Mouse (Mus musculus): Measurements from ENCODE around the gene Nfyc. TPM values are rescaled to one million over a fixed set of nuclear protein-coding genes. Genes with fewer than 3 reads are reported as not detected.

Gene Nfyc
- total and polyA plus RNA-seq, 2 experiments from 2014 or later, result 69.4 to 144 TPM

- Histone ChIP-seq H3K9ac (replicated peaks; ENCODE audit: low read length) (no peak overlapping the region), H3K4me1 (ENCODE audit: insufficient read depth, low read length) (peaks cover 10% of the 10 kb centered on the region), H3K27ac (no peak overlapping the region), H3K36me3 (ENCODE audit: insufficient read depth, low read length) (no peaks in the 10 kb centered on the region), H3K4me2 (ENCODE audit: low read depth, low read length) (no peak overlapping the region), H3K9me3 (ENCODE audit: low read length) (no peaks in the 10 kb centered on the region), H3K4me3 (ENCODE audit: low read length) (no peak overlapping the region), H3K27me3 (ENCODE audit: insufficient read depth, low read length) (no peaks in the 10 kb centered on the region)
- TF ChIP-seq CTCF (IDR thresholded peaks at IDR 0.05; ENCODE audit: low read depth), result no peak
- DNase-seq (ENCODE audit: low spot score) (no peak), ATAC-seq (no peak)
- 77% methylated on average over 2 of the region's 2 CpGs for WGBS
These were observed 13.4 kb downstream of the Nfyc start for GRCm38 (mm10) chr4:120817951-120818350.

- H3K4me2 ChIP-seq (ENCODE audit: low read depth, low read length), result no peak overlapping the region
- ATAC-seq, result no peak
- H3K9ac ChIP-seq (replicated peaks; ENCODE audit: low read length), result no peak overlapping the region
- H3K27me3 ChIP-seq (ENCODE audit: insufficient read depth, low read length), result no peaks in the 10 kb centered on the region
- WGBS, result 28% methylated on average over 3 of the region's 3 CpGs
- H3K36me3 ChIP-seq (ENCODE audit: insufficient read depth, low read length), result no peaks in the 10 kb centered on the region
- H3K9me3 ChIP-seq (ENCODE audit: low read length), result no peaks in the 10 kb centered on the region
- H3K27ac ChIP-seq, result no peak overlapping the region
- H3K4me1 ChIP-seq (ENCODE audit: insufficient read depth, low read length), result peaks cover 12% of the 10 kb centered on the region
- H3K4me3 ChIP-seq (ENCODE audit: low read length), result no peak overlapping the region
- no peak for DNase-seq (ENCODE audit: low spot score)
- no peak for TF ChIP-seq CTCF (IDR thresholded peaks at IDR 0.05; ENCODE audit: low read depth)
These were observed 14.2 kb downstream of the Nfyc start for GRCm38 (mm10) chr4:120817002-120817774.

GRCm38 (mm10) chr4:120815622-120816334 is 15.6 kb downstream of the Nfyc start:
- no peaks in the 10 kb centered on the region for H3K9me3 ChIP-seq (ENCODE audit: low read length)
- peaks cover 12% of the 10 kb centered on the region for H3K4me1 ChIP-seq (ENCODE audit: insufficient read depth, low read length)
- peak overlapping the region; percentile 50 for H3K9ac ChIP-seq (replicated peaks; ENCODE audit: low read length)
- ATAC-seq (peak; percentile 99), DNase-seq (ENCODE audit: low spot score) (peak; percentile 95)
- H3K27me3 ChIP-seq (ENCODE audit: insufficient read depth, low read length), result no peaks in the 10 kb centered on the region
- no peak for TF ChIP-seq CTCF (IDR thresholded peaks at IDR 0.05; ENCODE audit: low read depth)
- no peaks in the 10 kb centered on the region for H3K36me3 ChIP-seq (ENCODE audit: insufficient read depth, low read length)
- H3K27ac ChIP-seq, result peak overlapping the region; percentile 69
- peak overlapping the region; percentile 58 for H3K4me3 ChIP-seq (ENCODE audit: low read length)
- WGBS, result 9% methylated on average over 10 of the region's 10 CpGs
- peak overlapping the region; percentile 75 for H3K4me2 ChIP-seq (ENCODE audit: low read depth, low read length)

- Histone ChIP-seq H3K4me3 (ENCODE audit: low read length) (peak overlapping the region; percentile 58), H3K27me3 (ENCODE audit: insufficient read depth, low read length) (no peaks in the 10 kb centered on the region), H3K4me2 (ENCODE audit: low read depth, low read length) (peak overlapping the region; percentile 75), H3K36me3 (ENCODE audit: insufficient read depth, low read length) (no peaks in the 10 kb centered on the region), H3K27ac (peak overlapping the region; percentile 69), H3K9me3 (ENCODE audit: low read length) (no peaks in the 10 kb centered on the region), H3K4me1 (ENCODE audit: insufficient read depth, low read length) (peaks cover 12% of the 10 kb centered on the region), H3K9ac (replicated peaks; ENCODE audit: low read length) (peak overlapping the region; percentile 50)
- DNase-seq (ENCODE audit: low spot score), result no peak
- TF ChIP-seq CTCF (IDR thresholded peaks at IDR 0.05; ENCODE audit: low read depth), result no peak
- ATAC-seq, result no peak; the same call in 1 of the 2 replicates
- WGBS, result 12% methylated on average over 4 of the region's 4 CpGs
These were observed 16.2 kb downstream of the Nfyc start for GRCm38 (mm10) chr4:120815163-120815562.

GRCm38 (mm10) chr4:120814171-120814570 is 17.2 kb downstream of the Nfyc start:
- H3K27ac ChIP-seq, result peak overlapping the region; percentile 69; the same call in 1 of the 2 replicates

GRCm38 (mm10) chr4:120813762-120814161 is 17.6 kb downstream of the Nfyc start:
- Histone ChIP-seq H3K9ac (replicated peaks; ENCODE audit: low read length) (peak overlapping the region; percentile 50), H3K27ac (peak overlapping the region; percentile 69; the same call in 1 of the 2 replicates), H3K9me3 (ENCODE audit: low read length) (no peaks in the 10 kb centered on the region), H3K4me3 (ENCODE audit: low read length) (peak overlapping the region; percentile 58), H3K4me2 (ENCODE audit: low read depth, low read length) (peak overlapping the region; percentile 75), H3K27me3 (ENCODE audit: insufficient read depth, low read length) (no peaks in the 10 kb centered on the region), H3K4me1 (ENCODE audit: insufficient read depth, low read length) (peaks cover 12% of the 10 kb centered on the region), H3K36me3 (ENCODE audit: insufficient read depth, low read length) (no peaks in the 10 kb centered on the region)
- no peak for TF ChIP-seq CTCF (IDR thresholded peaks at IDR 0.05; ENCODE audit: low read depth)
- ATAC-seq (no peak), DNase-seq (ENCODE audit: low spot score) (no peak)
- 24% methylated on average over 1 of the region's 1 CpGs for WGBS

More at GRCm38 (mm10) chr4:120814171-120814570, 17.2 kb downstream of the Nfyc start:
- peak overlapping the region; percentile 50 for H3K9ac ChIP-seq (replicated peaks; ENCODE audit: low read length)
- no peaks in the 10 kb centered on the region for H3K36me3 ChIP-seq (ENCODE audit: insufficient read depth, low read length)
- H3K27me3 ChIP-seq (ENCODE audit: insufficient read depth, low read length), result no peaks in the 10 kb centered on the region
- ATAC-seq, result no peak
- peak overlapping the region; percentile 58 for H3K4me3 ChIP-seq (ENCODE audit: low read length)
- TF ChIP-seq CTCF (IDR thresholded peaks at IDR 0.05; ENCODE audit: low read depth), result no peak
- peaks cover 12% of the 10 kb centered on the region for H3K4me1 ChIP-seq (ENCODE audit: insufficient read depth, low read length)
- peak overlapping the region; percentile 75 for H3K4me2 ChIP-seq (ENCODE audit: low read depth, low read length)
- H3K9me3 ChIP-seq (ENCODE audit: low read length), result no peaks in the 10 kb centered on the region
- DNase-seq (ENCODE audit: low spot score), result no peak
- 38% methylated on average over 4 of the region's 4 CpGs for WGBS

Data from hindbrain, postnatal 0 days (tissue).